Mouse (Mus musculus): ENCODE measurements around the gene Meis3.

Gene Meis3

GRCm38 (mm10) chr7:16174597-16175541, at the start of gene Meis3:
Gene Meis3 (plus strand): TSS chr7:16175090.
- peak; percentile 15 for DNase-seq (ENCODE audit: low spot score)

GRCm38 (mm10) chr7:16125829-16126228, 49.1 kb upstream of the Meis3 start:
- DNase-seq (ENCODE audit: low spot score) = no peak

- DNase-seq (ENCODE audit: low spot score) = no peak
Observed at GRCm38 (mm10) chr7:16128344-16128743, 46.5 kb upstream of the Meis3 start.

- DNase-seq (ENCODE audit: low spot score) = no peak
Observed at GRCm38 (mm10) chr7:16128899-16129298, 46.0 kb upstream of the Meis3 start.

GRCm38 (mm10) chr7:16129421-16129845, 45.5 kb upstream of the Meis3 start, which contains the start of gene Slc8a2:
Gene Slc8a2 (plus strand): TSS chr7:16129826.
- peak; percentile 15 for DNase-seq (ENCODE audit: low spot score)

- DNase-seq (ENCODE audit: low spot score) = peak; percentile 18
Observed at GRCm38 (mm10) chr7:16129846-16130691, 44.8 kb upstream of the Meis3 start.

GRCm38 (mm10) chr7:16130956-16131634, 43.8 kb upstream of the Meis3 start:
- no peak for DNase-seq (ENCODE audit: low spot score)

- DNase-seq (ENCODE audit: low spot score) = no peak
Observed at GRCm38 (mm10) chr7:16132161-16132581, 42.7 kb upstream of the Meis3 start.

- DNase-seq (ENCODE audit: low spot score) = no peak
Observed at GRCm38 (mm10) chr7:16132926-16133325, 42.0 kb upstream of the Meis3 start.

- DNase-seq (ENCODE audit: low spot score) = no peak
Observed at GRCm38 (mm10) chr7:16133691-16134090, 41.2 kb upstream of the Meis3 start.

- DNase-seq (ENCODE audit: low spot score) = no peak
Observed at GRCm38 (mm10) chr7:16134951-16135392, 39.9 kb upstream of the Meis3 start.

- no peak for DNase-seq (ENCODE audit: low spot score)
Observed at GRCm38 (mm10) chr7:16146489-16147410, 28.1 kb upstream of the Meis3 start.

- peak; percentile 49 for DNase-seq (ENCODE audit: low spot score)
Observed at GRCm38 (mm10) chr7:16147643-16148042, 27.2 kb upstream of the Meis3 start.

- DNase-seq (ENCODE audit: low spot score) = no peak
Observed at GRCm38 (mm10) chr7:16149241-16149640, 25.6 kb upstream of the Meis3 start.

GRCm38 (mm10) chr7:16150191-16151145, 24.4 kb upstream of the Meis3 start:
- no peak for DNase-seq (ENCODE audit: low spot score)

- no peak for DNase-seq (ENCODE audit: low spot score)
Observed at GRCm38 (mm10) chr7:16153522-16153921, 21.4 kb upstream of the Meis3 start.

GRCm38 (mm10) chr7:16155132-16155872, 19.6 kb upstream of the Meis3 start:
- no peak for DNase-seq (ENCODE audit: low spot score)

GRCm38 (mm10) chr7:16156105-16156714, 18.7 kb upstream of the Meis3 start:
- no peak for DNase-seq (ENCODE audit: low spot score)

Data from ovary, postnatal 10 days (tissue).